Mouse (Mus musculus): ENCODE results near the gene 1700001C02Rik. TPM values are rescaled to one million over a fixed set of nuclear protein-coding genes. Genes with fewer than 3 reads are reported as not detected.

1700001C02Rik gene
- polyA plus RNA-seq, 1 experiment, result not detected

GRCm38 (mm10) chr5:30490215-30490614, 24.4 kb downstream of the 1700001C02Rik start:
- Histone ChIP-seq H3K4me2 (ENCODE audit: low read depth) (no peak overlapping the region), H3K4me3 (no peak overlapping the region), H3ac (ENCODE audit: control insufficient read depth, insufficient read length) (no peak overlapping the region), H3K79me2 (ENCODE audit: control insufficient read depth, insufficient read depth) (no peaks in the 10 kb centered on the region), H3K27me3 (ENCODE audit: control insufficient read depth, insufficient read depth, insufficient read length) (peaks cover 23% of the 10 kb centered on the region), H3K36me3 (ENCODE audit: control insufficient read depth, insufficient read depth) (no peaks in the 10 kb centered on the region)
- TF ChIP-seq CEBPB (IDR thresholded peaks at IDR 0.05; ENCODE audit: insufficient read depth, poor library complexity, severe bottlenecking), result no peak
- TF ChIP-seq USF1 (IDR thresholded peaks at IDR 0.05; ENCODE audit: low read depth), result no peak
- no peak for TF ChIP-seq MYOG (IDR thresholded peaks at IDR 0.05; ENCODE audit: control insufficient read depth in 1 of 3, insufficient read depth in 1 of 3, insufficient read length in 2 of 3, low read depth in 2 of 3)
- TF ChIP-seq E2F4 (IDR thresholded peaks at IDR 0.05; ENCODE audit: insufficient read depth), result no peak
- no peak for TF ChIP-seq MYOD1 (IDR thresholded peaks at IDR 0.05; ENCODE audit: control insufficient read depth in 1 of 3, insufficient read length in 2 of 3, low read depth in 2 of 3)
- no peak for TF ChIP-seq POLR2A (IDR thresholded peaks at IDR 0.05; ENCODE audit: insufficient read length, low read depth)

GRCm38 (mm10) chr5:30490845-30491244, 25.0 kb downstream of the 1700001C02Rik start:
- Histone ChIP-seq H3K4me3 (no peak overlapping the region), H3ac (ENCODE audit: control insufficient read depth, insufficient read length) (no peak overlapping the region), H3K4me2 (ENCODE audit: low read depth) (no peak overlapping the region), H3K79me2 (ENCODE audit: control insufficient read depth, insufficient read depth) (no peaks in the 10 kb centered on the region), H3K27me3 (ENCODE audit: control insufficient read depth, insufficient read depth, insufficient read length) (peaks cover 22% of the 10 kb centered on the region), H3K36me3 (ENCODE audit: control insufficient read depth, insufficient read depth) (no peaks in the 10 kb centered on the region)
- TF ChIP-seq POLR2AphosphoS2 (IDR thresholded peaks at IDR 0.05; ENCODE audit: insufficient read length, low read depth) (no peak), E2F4 (IDR thresholded peaks at IDR 0.05; ENCODE audit: insufficient read depth) (no peak), SRF (IDR thresholded peaks at IDR 0.05; ENCODE audit: control insufficient read depth, insufficient read length, low read depth) (no peak), CEBPB (IDR thresholded peaks at IDR 0.05; ENCODE audit: insufficient read depth, poor library complexity, severe bottlenecking) (no peak), POLR2A (IDR thresholded peaks at IDR 0.05; ENCODE audit: insufficient read length, low read depth) (no peak), USF1 (IDR thresholded peaks at IDR 0.05; ENCODE audit: low read depth) (no peak), MYOD1 (IDR thresholded peaks at IDR 0.05; ENCODE audit: control insufficient read depth in 1 of 3, insufficient read length in 2 of 3, low read depth in 2 of 3) (no peak), MAX (IDR thresholded peaks at IDR 0.05; ENCODE audit: low read depth) (no peak), REST (IDR thresholded peaks at IDR 0.05; ENCODE audit: insufficient read depth, insufficient read length) (no peak), TCF3 (IDR thresholded peaks at IDR 0.05; ENCODE audit: insufficient read length, low read depth) (no peak), MYOG (IDR thresholded peaks at IDR 0.05; ENCODE audit: control insufficient read depth in 1 of 3, insufficient read depth in 1 of 3, insufficient read length in 2 of 3, low read depth in 2 of 3) (no peak), TCF12 (IDR thresholded peaks at IDR 0.05; ENCODE audit: insufficient read depth, poor library complexity, severe bottlenecking) (no peak)

- TF ChIP-seq POLR2A (IDR thresholded peaks at IDR 0.05; ENCODE audit: insufficient read length, low read depth), result no peak
- no peak for TF ChIP-seq REST (IDR thresholded peaks at IDR 0.05; ENCODE audit: insufficient read depth, insufficient read length)
- TF ChIP-seq SRF (IDR thresholded peaks at IDR 0.05; ENCODE audit: control insufficient read depth, insufficient read length, low read depth), result no peak
- no peak for TF ChIP-seq CEBPB (IDR thresholded peaks at IDR 0.05; ENCODE audit: insufficient read depth, poor library complexity, severe bottlenecking)
- TF ChIP-seq TCF12 (IDR thresholded peaks at IDR 0.05; ENCODE audit: insufficient read depth, poor library complexity, severe bottlenecking), result no peak
- H3ac ChIP-seq (ENCODE audit: control insufficient read depth, insufficient read length), result no peak overlapping the region
- no peak overlapping the region for H3K4me2 ChIP-seq (ENCODE audit: low read depth)
- H3K36me3 ChIP-seq (ENCODE audit: control insufficient read depth, insufficient read depth), result no peaks in the 10 kb centered on the region
- H3K27me3 ChIP-seq (ENCODE audit: control insufficient read depth, insufficient read depth, insufficient read length), result peaks cover 33% of the 10 kb centered on the region
- no peaks in the 10 kb centered on the region for H3K79me2 ChIP-seq (ENCODE audit: control insufficient read depth, insufficient read depth)
- H3K4me3 ChIP-seq, result no peak overlapping the region
Observed at GRCm38 (mm10) chr5:30493723-30494122, 27.9 kb downstream of the 1700001C02Rik start.

GRCm38 (mm10) chr5:30494606-30495005, 28.8 kb downstream of the 1700001C02Rik start:
- Histone ChIP-seq H3K4me3 (no peak overlapping the region), H3K4me2 (ENCODE audit: low read depth) (no peak overlapping the region), H3ac (ENCODE audit: control insufficient read depth, insufficient read length) (no peak overlapping the region), H3K36me3 (ENCODE audit: control insufficient read depth, insufficient read depth) (no peaks in the 10 kb centered on the region), H3K79me2 (ENCODE audit: control insufficient read depth, insufficient read depth) (no peaks in the 10 kb centered on the region), H3K27me3 (ENCODE audit: control insufficient read depth, insufficient read depth, insufficient read length) (peaks cover 39% of the 10 kb centered on the region)
- TF ChIP-seq REST (IDR thresholded peaks at IDR 0.05; ENCODE audit: insufficient read depth, insufficient read length), result no peak
- no peak for TF ChIP-seq POLR2A (IDR thresholded peaks at IDR 0.05; ENCODE audit: insufficient read length, low read depth)
- no peak for TF ChIP-seq POLR2AphosphoS2 (IDR thresholded peaks at IDR 0.05; ENCODE audit: insufficient read length, low read depth)
- no peak for TF ChIP-seq TCF12 (IDR thresholded peaks at IDR 0.05; ENCODE audit: insufficient read depth, poor library complexity, severe bottlenecking)
- no peak for TF ChIP-seq MAX (IDR thresholded peaks at IDR 0.05; ENCODE audit: low read depth)

GRCm38 (mm10) chr5:30495288-30495687, 29.4 kb downstream of the 1700001C02Rik start:
- no peak overlapping the region for H3K4me3 ChIP-seq
- no peaks in the 10 kb centered on the region for H3K79me2 ChIP-seq (ENCODE audit: control insufficient read depth, insufficient read depth)
- H3K27me3 ChIP-seq (ENCODE audit: control insufficient read depth, insufficient read depth, insufficient read length), result peaks cover 39% of the 10 kb centered on the region
- no peaks in the 10 kb centered on the region for H3K36me3 ChIP-seq (ENCODE audit: control insufficient read depth, insufficient read depth)
- TF ChIP-seq MAX (IDR thresholded peaks at IDR 0.05; ENCODE audit: low read depth) (no peak), CEBPB (IDR thresholded peaks at IDR 0.05; ENCODE audit: insufficient read depth, poor library complexity, severe bottlenecking) (no peak), TCF3 (IDR thresholded peaks at IDR 0.05; ENCODE audit: insufficient read length, low read depth) (no peak), SRF (IDR thresholded peaks at IDR 0.05; ENCODE audit: control insufficient read depth, insufficient read length, low read depth) (no peak), TCF12 (IDR thresholded peaks at IDR 0.05; ENCODE audit: insufficient read depth, poor library complexity, severe bottlenecking) (no peak)
- H3ac ChIP-seq (ENCODE audit: control insufficient read depth, insufficient read length), result no peak overlapping the region
- H3K4me2 ChIP-seq (ENCODE audit: low read depth), result no peak overlapping the region
